ENCODE assay signal across 26 mouse cellular contexts in the genomic region with DNA sequence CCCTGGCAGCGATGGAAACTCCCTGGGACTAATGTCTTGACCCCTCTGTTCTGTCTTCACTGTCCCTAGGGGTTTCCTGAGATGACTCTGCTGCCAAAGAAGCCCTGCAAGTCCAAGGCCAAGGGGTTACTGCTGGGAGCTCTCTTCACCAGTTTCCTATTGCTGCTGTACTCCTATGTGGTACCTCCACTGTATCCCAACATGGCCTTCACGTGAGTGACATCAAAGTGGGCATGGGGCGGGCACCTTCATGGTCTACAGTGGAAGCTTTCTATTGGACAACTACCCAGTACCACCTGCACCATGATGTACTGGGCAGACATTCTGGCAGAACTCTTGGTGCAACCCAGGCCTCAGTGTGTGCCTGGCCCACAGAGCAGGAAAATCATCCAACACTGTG. TPM values are rescaled to one million over a fixed set of nuclear protein-coding genes. Genes with fewer than 3 reads are reported as not detected.
DNase-seq lines count a peak whose midpoint lies in the region; ATAC-seq and TF ChIP-seq lines count a peak whose summit lies in the region.
"Had no signal": no experiment of that assay in that cellular context is flagged by ENCODE, and none has a peak within 500 bp of the region (broad histone marks: within the 10 kb centered on the region; RNA-seq: fewer than 3 reads in every experiment).

No protein-coding gene starts in this region.

- 87% methylated on average over 3 of the region's 3 CpGs for WGBS in heart, embryonic 10.5 days
- 80% methylated on average over 3 of the region's 3 CpGs for WGBS in liver, postnatal 0 days (ENCODE audit: insufficient replicate concordance)
- 73% methylated on average over 3 of the region's 3 CpGs for WGBS in liver, embryonic 11.5 days

- TF ChIP-seq EP300 in liver, postnatal 0 days (IDR thresholded peaks at IDR 0.05; ENCODE audit: low read depth), result no peak

- no peaks in the 10 kb centered on the region for H3K9me3 ChIP-seq in heart, embryonic 10.5 days
- no peaks in the 10 kb centered on the region for H3K9me3 ChIP-seq in liver, postnatal 0 days (ENCODE audit: low read length)
- H3K9me3 ChIP-seq in liver, embryonic 11.5 days (ENCODE audit: control insufficient read depth, low read length), result no peaks in the 10 kb centered on the region
- H3K9me3 ChIP-seq: embryonic facial prominence, embryonic 13.5 days; embryonic facial prominence, embryonic 15.5 days; forebrain, embryonic 10.5 days; forebrain, embryonic 12.5 days had no signal

- intact Hi-C loops in heart, postnatal 10 days (cut with DNase I), result no loop called here

- DNase-seq in heart, embryonic 10.5 days (ENCODE audit: low spot score), result peak; percentile 53
- DNase-seq in heart, postnatal 10 days, result no peak
- peak; percentile 8 for DNase-seq in liver, postnatal 0 days
- DNase-seq in liver, embryonic 11.5 days (ENCODE audit: low spot score), result no peak
- DNase-seq: adrenal gland, adult 2 months; adrenal gland, postnatal 10 days; adrenal gland, postnatal 25 days; cerebellum, adult 11 months; cerebellum, adult 18-20 months; cerebellum, adult 8-10 months; cerebellum, adult 9-11 months; cerebellum, postnatal 14 days; cerebellum, postnatal 36 days; embryo, embryonic 11 days had no signal

- peaks cover 51% of the 10 kb centered on the region for H3K27me3 ChIP-seq in heart, embryonic 10.5 days (ENCODE audit: insufficient read depth, poor library complexity, severe bottlenecking)
- peaks cover 17% of the 10 kb centered on the region for H3K27me3 ChIP-seq in liver, postnatal 0 days (ENCODE audit: insufficient read depth, low read length)
- peaks cover 34% of the 10 kb centered on the region for H3K27me3 ChIP-seq in liver, embryonic 11.5 days (replicated peaks; ENCODE audit: control insufficient read depth, insufficient read depth, low read length)

- TF ChIP-seq CTCF in liver, postnatal 0 days (IDR thresholded peaks at IDR 0.05; ENCODE audit: low read depth), result no peak

- H3K4me1 ChIP-seq in heart, embryonic 10.5 days, result peaks cover 10% of the 10 kb centered on the region
- peaks cover 7% of the 10 kb centered on the region; the same call in 1 of the 2 replicates for H3K4me1 ChIP-seq in liver, postnatal 0 days (ENCODE audit: insufficient read depth)
- H3K4me1 ChIP-seq in liver, embryonic 11.5 days (replicated peaks; ENCODE audit: control insufficient read depth, insufficient read depth, low read length), result no peaks in the 10 kb centered on the region

- H3K9ac ChIP-seq in liver, postnatal 0 days (replicated peaks), result no peak overlapping the region
- no peak overlapping the region for H3K9ac ChIP-seq in liver, embryonic 11.5 days (ENCODE audit: low read depth, low read length)
- H3K9ac ChIP-seq: embryonic facial prominence, embryonic 13.5 days; embryonic facial prominence, embryonic 15.5 days; forebrain, embryonic 12.5 days had no signal

- H3K27ac ChIP-seq in heart, embryonic 10.5 days, result no peak overlapping the region
- H3K27ac ChIP-seq in liver, postnatal 0 days (ENCODE audit: low read depth), result no peak overlapping the region
- no peak overlapping the region for H3K27ac ChIP-seq in liver, embryonic 11.5 days (ENCODE audit: low read depth, low read length)
- H3K27ac ChIP-seq: embryonic facial prominence, embryonic 13.5 days; embryonic facial prominence, embryonic 15.5 days; forebrain, embryonic 10.5 days; forebrain, embryonic 12.5 days had no signal

- no peaks in the 10 kb centered on the region for H3K36me3 ChIP-seq in heart, embryonic 10.5 days
- no peaks in the 10 kb centered on the region for H3K36me3 ChIP-seq in liver, postnatal 0 days (replicated peaks; ENCODE audit: insufficient read depth, low read length)
- no peaks in the 10 kb centered on the region for H3K36me3 ChIP-seq in liver, embryonic 11.5 days (ENCODE audit: control insufficient read depth, insufficient read depth, low read length)
- H3K36me3 ChIP-seq: embryonic facial prominence, embryonic 13.5 days; embryonic facial prominence, embryonic 15.5 days; forebrain, embryonic 10.5 days; forebrain, embryonic 12.5 days had no signal

- no peak overlapping the region for H3K4me3 ChIP-seq in heart, embryonic 10.5 days
- H3K4me3 ChIP-seq in liver, postnatal 0 days (ENCODE audit: low read depth, low read length), result no peak overlapping the region
- H3K4me3 ChIP-seq in liver, embryonic 11.5 days (ENCODE audit: low read depth, low read length), result no peak overlapping the region
- H3K4me3 ChIP-seq: embryonic facial prominence, embryonic 13.5 days; embryonic facial prominence, embryonic 15.5 days; erythroblast, embryonic 14.5 days; forebrain, embryonic 10.5 days; forebrain, embryonic 12.5 days had no signal

- ATAC-seq in liver, postnatal 0 days, result no peak
- no peak for ATAC-seq in liver, embryonic 11.5 days (replicated peaks; ENCODE audit: low FRiP score)
- ATAC-seq: forebrain, embryonic 14.5 days; forebrain, embryonic 16.5 days had no signal

- no peak overlapping the region for H3K4me2 ChIP-seq in liver, postnatal 0 days (ENCODE audit: low read depth, low read length)
- no peak overlapping the region for H3K4me2 ChIP-seq in liver, embryonic 11.5 days
- H3K4me2 ChIP-seq: embryonic facial prominence, embryonic 13.5 days; embryonic facial prominence, embryonic 15.5 days; forebrain, embryonic 12.5 days had no signal

RNA-seq across cellular contexts. Expression of a gene that starts 13.4 kb away (rescaled TPM):
- polyA plus RNA-seq in heart, embryonic 10.5 days (2016; fragmentation: Nextera tagmentation; extraction: Ambion mirVana), result 0.32 and 0.73 TPM in 2 replicates
- total RNA-seq in heart, postnatal 10 days (2021), result under 1 TPM; 0.12 to 0.36 TPM
- 7.5 and 8.5 TPM in 2 replicates for polyA plus RNA-seq in liver, postnatal 0 days (2015; fragmentation: Nextera tagmentation; extraction: Ambion mirVana)
- 0.87 and 1.5 TPM in 2 replicates for polyA plus RNA-seq in liver, embryonic 11.5 days (2014; fragmentation: Nextera tagmentation; extraction: Ambion mirVana)
- polyA plus RNA-seq: erythroblast, embryonic 14.5 days had no signal

RNA-seq across cellular contexts. Expression of a gene that starts 20.3 kb away (rescaled TPM):
- 0.15 TPM in 1 of 2 replicates, not detected in the other for polyA plus RNA-seq in heart, embryonic 10.5 days (2016; fragmentation: Nextera tagmentation; extraction: Ambion mirVana)
- total RNA-seq in heart, postnatal 10 days (2021), result not detected
- not detected in 2 replicates for polyA plus RNA-seq in liver, postnatal 0 days (2015; fragmentation: Nextera tagmentation; extraction: Ambion mirVana)
- polyA plus RNA-seq in liver, embryonic 11.5 days (2014; fragmentation: Nextera tagmentation; extraction: Ambion mirVana), result 0.16 and 0.29 TPM in 2 replicates
- total RNA-seq: adrenal gland, adult 2 months; adrenal gland, postnatal 10 days; adrenal gland, postnatal 25 days; common myeloid progenitor, adult 5-6 weeks had no signal
- polyA plus RNA-seq: adrenal gland, adult 2 months; brain, embryonic 14.5 days; embryonic facial prominence, embryonic 11.5 days; erythroblast, embryonic 14.5 days; forebrain, embryonic 14.5 days had no signal

RNA-seq across cellular contexts. Expression of a gene that starts 33.1 kb away (rescaled TPM):
- polyA plus RNA-seq in heart, embryonic 10.5 days (2016; fragmentation: Nextera tagmentation; extraction: Ambion mirVana), result 65.9 and 80.1 TPM in 2 replicates
- total RNA-seq in heart, postnatal 10 days (2021), result 10 to 100 TPM; 31.8 to 34.0 TPM
- 24.3 and 26.5 TPM in 2 replicates for polyA plus RNA-seq in liver, postnatal 0 days (2015; fragmentation: Nextera tagmentation; extraction: Ambion mirVana)
- polyA plus RNA-seq in liver, embryonic 11.5 days (2014; fragmentation: Nextera tagmentation; extraction: Ambion mirVana), result 105 and 112 TPM in 2 replicates

RNA-seq across cellular contexts. Expression of a gene that starts 34.4 kb away (rescaled TPM):
- 0.07 and 0.50 TPM in 2 replicates for polyA plus RNA-seq in heart, embryonic 10.5 days (2016; fragmentation: Nextera tagmentation; extraction: Ambion mirVana)
- total RNA-seq in heart, postnatal 10 days (2021), result under 1 TPM in 1 of 2 experiments, not detected in 1; 0.34 TPM
- 10.9 and 12.1 TPM in 2 replicates for polyA plus RNA-seq in liver, postnatal 0 days (2015; fragmentation: Nextera tagmentation; extraction: Ambion mirVana)
- 0.88 and 1.1 TPM in 2 replicates for polyA plus RNA-seq in liver, embryonic 11.5 days (2014; fragmentation: Nextera tagmentation; extraction: Ambion mirVana)
- total RNA-seq: common myeloid progenitor, adult 5-6 weeks; MEL had no signal
- polyA plus RNA-seq: brain, embryonic 14.5 days; C2C12; embryonic facial prominence, embryonic 11.5 days; erythroblast, embryonic 14.5 days; forebrain, embryonic 10.5 days; forebrain, embryonic 12.5 days; forebrain, embryonic 14.5 days; forebrain, embryonic 16.5 days had no signal

Comparison
In these comparisons a context has a peak if more than half of its experiments do, and no peak if none do; other contexts are left out.
1. DNase-seq: peak in heart, embryonic 10.5 days (single experiment) and liver, postnatal 0 days (single experiment); none in heart, postnatal 10 days (0 of 2) and liver, embryonic 11.5 days (single experiment).